Mouse (Mus musculus): ENCODE data around the gene Pdia5. TPM values are rescaled to one million over a fixed set of nuclear protein-coding genes. Genes with fewer than 3 reads are reported as not detected.
A peak's percentile ranks its signal among the peaks of the same experiment; 100 is the strongest.

The Pdia5 gene
- polyA plus RNA-seq (2015; fragmentation: Nextera tagmentation; extraction: Ambion mirVana), result 19.6 and 24.4 TPM in 2 replicates

DNA sequence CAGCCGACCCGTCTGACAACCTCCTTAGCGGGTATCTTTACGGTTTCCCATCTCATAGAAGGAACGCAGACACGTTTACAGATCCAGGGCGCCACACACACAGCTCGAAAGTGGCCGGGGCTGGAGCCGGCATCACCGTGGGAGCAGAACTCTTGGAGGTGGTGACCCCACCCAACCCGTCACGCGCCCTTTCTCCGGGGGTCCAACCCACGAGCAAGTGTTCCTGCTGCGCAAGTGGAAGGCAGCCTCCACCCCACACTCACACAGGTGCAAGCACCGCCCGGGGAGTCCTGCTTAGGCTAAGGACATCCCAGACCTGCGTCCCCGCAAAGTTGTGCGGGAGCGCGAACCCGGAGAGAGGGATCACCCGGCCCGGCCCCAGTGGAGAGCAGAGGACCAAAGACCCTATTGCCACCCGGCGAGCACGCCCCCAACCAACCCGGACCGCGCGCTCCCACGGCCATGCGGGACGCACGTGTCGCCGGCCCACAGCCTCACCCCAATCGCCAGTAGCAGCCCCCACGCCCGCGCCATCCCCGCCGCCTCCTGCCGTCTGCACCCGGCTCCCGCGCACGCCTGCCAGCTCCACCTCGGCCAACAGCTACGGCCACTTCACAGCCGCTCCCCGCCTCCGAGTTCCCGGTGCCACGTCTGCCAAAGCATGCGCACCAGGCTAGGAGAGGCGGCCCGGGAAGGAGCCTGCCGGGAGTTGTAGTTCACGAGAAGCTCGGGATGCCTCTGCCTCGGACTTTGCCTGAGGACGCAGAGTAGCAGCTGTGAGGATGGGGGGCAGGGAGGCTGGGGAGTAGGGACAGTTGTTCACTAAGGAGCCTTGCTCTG is at the start of gene Pdia5:
Gene Pdia5, minus strand, starts transcription at position 643 of the 840 bp plus-strand sequence.
- Histone ChIP-seq H3K4me1 (replicated peaks; ENCODE audit: control insufficient read depth, insufficient read depth, low read length) (no peaks in the 10 kb centered on the region), H3K9ac (ENCODE audit: low read depth, low read length) (peak within 1 kb of the TSS; percentile 50), H3K4me2 (replicated peaks; ENCODE audit: low read depth) (peak within 1 kb of the TSS; percentile 98), H3K36me3 (ENCODE audit: control insufficient read depth, insufficient read depth) (no peaks in the 10 kb centered on the region), H3K27me3 (replicated peaks; ENCODE audit: control insufficient read depth, insufficient read depth, low read length) (0 out of 2 replicates have a peak, but pooled peaks cover 3% of the 10 kb centered on the region), H3K27ac (ENCODE audit: low read depth, low read length) (no peak within 1 kb of the TSS), H3K4me3 (ENCODE audit: low read depth, low read length) (peak within 1 kb of the TSS; percentile 73), H3K9me3 (ENCODE audit: control insufficient read depth) (no peaks in the 10 kb centered on the region)
- ATAC-seq, result peak; percentile 83
- TF ChIP-seq CTCF (IDR thresholded peaks at IDR 0.05; ENCODE audit: low read depth), result peak; percentile 22; the same call in 1 of the 2 replicates
- under 1% methylated on average over 65 of the region's 66 CpGs for WGBS

GRCm38 (mm10) chr16:35539041-35539440 is 48.4 kb upstream of the Pdia5 start:
- Histone ChIP-seq H3K36me3 (ENCODE audit: control insufficient read depth, insufficient read depth) (no peaks in the 10 kb centered on the region), H3K4me2 (replicated peaks; ENCODE audit: low read depth) (no peak overlapping the region), H3K4me1 (replicated peaks; ENCODE audit: control insufficient read depth, insufficient read depth, low read length) (0 out of 2 replicates have a peak, but pooled peaks cover 3% of the 10 kb centered on the region), H3K27ac (ENCODE audit: low read depth, low read length) (no peak overlapping the region), H3K27me3 (replicated peaks; ENCODE audit: control insufficient read depth, insufficient read depth, low read length) (peaks cover 59% of the 10 kb centered on the region), H3K9me3 (ENCODE audit: control insufficient read depth) (no peaks in the 10 kb centered on the region), H3K9ac (ENCODE audit: low read depth, low read length) (no peak overlapping the region), H3K4me3 (ENCODE audit: low read depth, low read length) (no peak overlapping the region)
- ATAC-seq, result no peak
- 58% methylated on average over 10 of the region's 10 CpGs for whole genome bisulfite sequencing
- no peak for TF ChIP-seq CTCF (IDR thresholded peaks at IDR 0.05; ENCODE audit: low read depth)

DNA sequence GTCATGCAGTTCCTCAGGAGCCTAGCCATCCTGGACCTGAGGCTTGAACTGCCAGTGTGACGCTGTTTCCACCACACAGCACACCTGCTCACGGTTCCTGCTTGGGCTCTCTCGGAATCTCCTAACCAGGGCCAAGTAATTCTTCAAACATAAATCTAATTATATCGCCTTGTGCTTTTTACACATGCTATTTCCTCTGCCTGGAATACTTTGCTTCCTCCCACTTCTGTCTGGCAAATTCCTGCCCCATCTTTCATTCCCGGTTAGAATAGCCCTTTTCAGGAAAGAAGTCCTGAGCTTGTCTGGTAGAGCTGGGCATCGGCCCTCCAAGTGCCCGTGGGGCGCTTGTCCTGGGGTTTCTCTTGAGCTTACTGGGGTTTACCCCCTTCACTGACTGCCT is 47.0 kb upstream of the Pdia5 start:
- Histone ChIP-seq H3K4me1 (replicated peaks; ENCODE audit: control insufficient read depth, insufficient read depth, low read length) (0 out of 2 replicates have a peak, but pooled peaks cover 3% of the 10 kb centered on the region), H3K4me3 (ENCODE audit: low read depth, low read length) (no peak overlapping the region), H3K27me3 (replicated peaks; ENCODE audit: control insufficient read depth, insufficient read depth, low read length) (peaks cover 51% of the 10 kb centered on the region), H3K9me3 (ENCODE audit: control insufficient read depth) (no peaks in the 10 kb centered on the region), H3K4me2 (replicated peaks; ENCODE audit: low read depth) (no peak overlapping the region), H3K27ac (ENCODE audit: low read depth, low read length) (no peak overlapping the region), H3K36me3 (ENCODE audit: control insufficient read depth, insufficient read depth) (no peaks in the 10 kb centered on the region), H3K9ac (ENCODE audit: low read depth, low read length) (no peak overlapping the region)
- no peak for TF ChIP-seq CTCF (IDR thresholded peaks at IDR 0.05; ENCODE audit: low read depth)
- ATAC-seq, result no peak
- WGBS, result 68% methylated on average over 8 of the region's 8 CpGs

DNA sequence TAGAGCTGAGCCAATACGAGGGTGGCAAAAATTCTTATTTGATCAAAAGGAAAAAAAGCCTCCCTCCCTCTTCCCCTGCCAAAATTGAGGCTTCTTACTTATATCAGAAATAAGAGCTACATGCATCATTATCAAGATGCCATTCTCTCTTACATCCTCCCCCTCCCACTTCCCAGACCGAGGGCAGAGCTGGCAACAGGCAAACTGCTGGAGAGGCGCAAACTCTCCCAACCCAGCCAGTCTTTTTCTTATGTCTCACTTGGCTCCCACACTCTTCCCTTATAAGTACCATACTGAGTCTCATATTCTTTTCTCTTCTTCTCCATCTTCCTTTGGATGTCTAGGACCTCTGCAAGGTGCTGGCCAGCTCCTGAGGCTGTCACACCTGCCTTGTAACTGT is 44.0 kb upstream of the Pdia5 start:
- WGBS, result 70% methylated on average over 3 of the region's 3 CpGs
- no peaks in the 10 kb centered on the region for H3K9me3 ChIP-seq (ENCODE audit: control insufficient read depth)
- no peak overlapping the region for H3K9ac ChIP-seq (ENCODE audit: low read depth, low read length)
- no peaks in the 10 kb centered on the region for H3K36me3 ChIP-seq (ENCODE audit: control insufficient read depth, insufficient read depth)
- H3K4me2 ChIP-seq (replicated peaks; ENCODE audit: low read depth), result no peak overlapping the region
- no peak for TF ChIP-seq CTCF (IDR thresholded peaks at IDR 0.05; ENCODE audit: low read depth)
- H3K4me1 ChIP-seq (replicated peaks; ENCODE audit: control insufficient read depth, insufficient read depth, low read length), result no peaks in the 10 kb centered on the region
- ATAC-seq, result no peak
- H3K4me3 ChIP-seq (ENCODE audit: low read depth, low read length), result no peak overlapping the region
- peaks cover 21% of the 10 kb centered on the region for H3K27me3 ChIP-seq (replicated peaks; ENCODE audit: control insufficient read depth, insufficient read depth, low read length)
- no peak overlapping the region for H3K27ac ChIP-seq (ENCODE audit: low read depth, low read length)

DNA sequence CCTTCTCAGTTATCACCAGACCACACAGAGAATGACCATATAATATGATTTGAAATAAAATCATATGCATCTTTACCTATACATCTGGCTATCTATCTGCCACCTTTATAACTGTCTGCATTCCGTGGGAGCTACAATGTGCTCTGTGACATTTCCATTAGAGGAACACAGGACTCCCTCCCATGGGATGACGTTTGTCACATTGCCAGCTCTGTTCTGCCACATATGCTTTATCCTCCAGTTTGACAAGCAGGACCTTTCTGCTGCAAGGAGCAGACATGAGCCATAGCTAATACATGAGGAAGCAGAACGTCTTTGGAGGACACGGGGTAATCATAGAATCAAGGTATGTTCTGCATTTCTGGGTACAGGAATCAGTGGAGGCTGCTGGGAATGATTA is 33.5 kb upstream of the Pdia5 start:
- ATAC-seq, result no peak
- TF ChIP-seq CTCF (IDR thresholded peaks at IDR 0.05; ENCODE audit: low read depth), result no peak
- Histone ChIP-seq H3K36me3 (ENCODE audit: control insufficient read depth, insufficient read depth) (no peaks in the 10 kb centered on the region), H3K9ac (ENCODE audit: low read depth, low read length) (no peak overlapping the region), H3K27me3 (replicated peaks; ENCODE audit: control insufficient read depth, insufficient read depth, low read length) (no peaks in the 10 kb centered on the region), H3K4me3 (ENCODE audit: low read depth, low read length) (no peak overlapping the region), H3K9me3 (ENCODE audit: control insufficient read depth) (no peaks in the 10 kb centered on the region), H3K27ac (ENCODE audit: low read depth, low read length) (no peak overlapping the region), H3K4me1 (replicated peaks; ENCODE audit: control insufficient read depth, insufficient read depth, low read length) (no peaks in the 10 kb centered on the region), H3K4me2 (replicated peaks; ENCODE audit: low read depth) (no peak overlapping the region)
- WGBS, result 77% methylated on average over 4 of the region's 4 CpGs

DNA sequence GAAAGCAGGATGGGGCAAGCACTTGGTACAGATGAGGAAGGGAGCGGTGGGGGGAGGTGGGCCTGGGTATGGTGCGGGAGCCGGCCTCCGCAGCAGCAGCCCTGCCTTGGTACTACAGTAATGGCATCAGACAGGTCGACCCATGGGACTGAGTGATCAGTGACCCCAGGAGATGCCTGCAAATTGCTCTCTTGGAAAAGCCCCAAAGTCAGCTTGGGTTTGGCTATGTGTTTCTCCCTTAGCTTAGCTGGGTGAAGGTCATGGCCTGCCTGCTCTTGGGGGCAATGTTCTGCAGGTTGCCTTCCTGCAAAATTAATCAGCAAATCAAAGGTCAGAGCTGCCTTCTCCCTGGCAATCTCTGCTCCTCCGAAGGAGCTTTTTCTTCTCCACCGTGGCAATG is 28.6 kb upstream of the Pdia5 start:
- H3K36me3 ChIP-seq (ENCODE audit: control insufficient read depth, insufficient read depth), result no peaks in the 10 kb centered on the region
- no peak for ATAC-seq
- H3K9me3 ChIP-seq (ENCODE audit: control insufficient read depth), result no peaks in the 10 kb centered on the region
- 61% methylated on average over 7 of the region's 7 CpGs for WGBS
- 0 out of 2 replicates have a peak, but pooled peaks cover 3% of the 10 kb centered on the region for H3K4me1 ChIP-seq (replicated peaks; ENCODE audit: control insufficient read depth, insufficient read depth, low read length)
- no peaks in the 10 kb centered on the region for H3K27me3 ChIP-seq (replicated peaks; ENCODE audit: control insufficient read depth, insufficient read depth, low read length)
- no peak overlapping the region for H3K4me3 ChIP-seq (ENCODE audit: low read depth, low read length)
- no peak overlapping the region for H3K4me2 ChIP-seq (replicated peaks; ENCODE audit: low read depth)
- H3K9ac ChIP-seq (ENCODE audit: low read depth, low read length), result no peak overlapping the region
- H3K27ac ChIP-seq (ENCODE audit: low read depth, low read length), result no peak overlapping the region
- no peak for TF ChIP-seq CTCF (IDR thresholded peaks at IDR 0.05; ENCODE audit: low read depth)

All from intestine, postnatal 0 days (tissue).